Mouse (Mus musculus) C2C12 (cell line): ENCODE results near the gene Heatr5b. TPM values are rescaled to one million over a fixed set of nuclear protein-coding genes. Genes with fewer than 3 reads are reported as not detected.

ENCODE experiments used
- H3K27me3 ChIP-seq: one replicate; pipeline ENCODE4 v1.6.1; 2011; ENCODE audit not compliant: control insufficient read depth, insufficient read depth, insufficient read length
- H3K36me3 ChIP-seq: one replicate; pipeline ENCODE4 v1.6.1; 2011; ENCODE audit not compliant: control insufficient read depth, insufficient read depth
- H3K4me3 ChIP-seq: one replicate; pipeline ENCODE4 v1.5.1; 2011; ENCODE audit warnings: mild to moderate bottlenecking, control low read depth; ENCODE audit not compliant: poor library complexity, insufficient read depth, severe bottlenecking
- H3K79me2 ChIP-seq: one replicate; pipeline ENCODE4 v1.6.1; 2011; ENCODE audit not compliant: control insufficient read depth, insufficient read depth
- H3K79me3 ChIP-seq: one replicate; pipeline ENCODE4 v1.6.1; 2011; ENCODE audit warnings: low read depth, control low read depth
- H3ac ChIP-seq: one replicate; pipeline ENCODE3; 2011; ENCODE audit warnings: low read depth; ENCODE audit not compliant: control insufficient read depth, insufficient read length
- CEBPB ChIP-seq: IDR thresholded peaks from one replicate; pipeline ENCODE4 v1.6.1; 2011; ENCODE audit warnings: low read depth, mild to moderate bottlenecking, control low read depth, moderate library complexity
- CTCF ChIP-seq: IDR thresholded peaks from one replicate; pipeline ENCODE4 v1.5.1; 2011; ENCODE audit not compliant: control insufficient read depth, insufficient read depth, insufficient read length
- FOSL1 ChIP-seq: IDR thresholded peaks from one replicate; pipeline ENCODE4 v1.8.0; 2011; ENCODE audit warnings: mild to moderate bottlenecking, low read length; ENCODE audit not compliant: poor library complexity, insufficient read depth, severe bottlenecking
- MAX ChIP-seq: IDR thresholded peaks from one replicate; pipeline ENCODE4 v1.6.1; 2011; ENCODE audit warnings: mild to moderate bottlenecking, control low read depth
- MYOD1 ChIP-seq: IDR thresholded peaks from one replicate; pipeline ENCODE4 v1.6.1; 2011; ENCODE audit warnings: low read depth; ENCODE audit not compliant: control insufficient read depth, insufficient read length
- MYOG ChIP-seq: IDR thresholded peaks from one replicate; pipeline ENCODE4 v1.6.1; 2011; ENCODE audit not compliant: control insufficient read depth, insufficient read length; ENCODE audit errors: extremely low read depth
- USF1 ChIP-seq: IDR thresholded peaks from one replicate; pipeline ENCODE4 v1.6.1; 2011; ENCODE audit warnings: low read depth, mild to moderate bottlenecking, control low read depth, moderate library complexity
- polyA plus RNA-seq: library from polyadenylated mRNA; unstranded; fragments of >200 nt; fragmentation: generic; extraction: Trizol; gene quantifications from one replicate; pipeline ENCODE4 v1.2.1, GENCODE M21; 2012; ENCODE audit warnings: missing spikeins

Heatr5b gene
- polyA plus RNA-seq, 1 experiment, result 11.7 TPM

GRCm38 (mm10) chr17:78737096-78737495 lies 98.1 kb downstream of the Heatr5b start, which contains the start of gene Strn:
Gene Strn, minus strand, starts transcription at chr17:78737196.
- Histone ChIP-seq H3K79me2 (peaks cover 39% of the 10 kb centered on the region), H3K36me3 (no peaks in the 10 kb centered on the region), H3K27me3 (no peaks in the 10 kb centered on the region), H3K4me3 (peak within 1 kb of the TSS; percentile 63), H3ac (peak within 1 kb of the TSS; percentile 83), H3K79me3 (peaks cover 21% of the 10 kb centered on the region)
- TF ChIP-seq MYOG, result no peak
- no peak for TF ChIP-seq MYOD1
- no peak for TF ChIP-seq FOSL1
- no peak for TF ChIP-seq MAX
- TF ChIP-seq CTCF, result no peak
- TF ChIP-seq CEBPB, result no peak
- TF ChIP-seq USF1, result no peak

- TF ChIP-seq MAX, result peak; percentile 68
- no peak for TF ChIP-seq FOSL1
- H3K4me3 ChIP-seq, result peak overlapping the region; percentile 63
These were observed 98.6 kb downstream of the Heatr5b start for GRCm38 (mm10) chr17:78736473-78736988.

GRCm38 (mm10) chr17:78735731-78736472 lies 99.3 kb downstream of the Heatr5b start:
- TF ChIP-seq FOSL1 (no peak), CEBPB (no peak), CTCF (no peak), MYOD1 (no peak), USF1 (no peak), MAX (no peak)

More at GRCm38 (mm10) chr17:78736473-78736988, 98.6 kb downstream of the Heatr5b start:
- no peaks in the 10 kb centered on the region for H3K27me3 ChIP-seq
- H3ac ChIP-seq, result peak overlapping the region; percentile 83
- peaks cover 26% of the 10 kb centered on the region for H3K79me3 ChIP-seq
- no peaks in the 10 kb centered on the region for H3K36me3 ChIP-seq
- peaks cover 44% of the 10 kb centered on the region for H3K79me2 ChIP-seq

DNA sequence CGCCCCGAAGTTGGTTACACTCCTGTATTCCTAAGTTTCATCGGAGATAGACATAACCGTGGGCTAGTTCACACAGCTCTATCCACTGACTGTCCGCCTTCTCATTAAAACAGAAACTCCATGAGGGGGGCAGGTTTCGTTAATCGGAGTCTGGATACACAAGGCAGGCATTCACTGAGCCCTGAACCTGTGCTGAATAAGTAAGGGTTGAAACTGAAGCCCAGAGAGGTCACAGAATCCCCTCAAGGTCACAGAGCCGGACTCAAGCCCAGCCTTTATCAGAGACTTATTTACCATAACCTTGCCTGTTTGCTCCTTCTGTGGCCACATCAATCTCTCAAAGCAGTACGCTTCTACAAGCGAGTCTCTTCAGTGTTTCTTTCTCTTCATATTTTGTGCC lies 100.4 kb downstream of the Heatr5b start:
- Histone ChIP-seq H3ac (no peak overlapping the region), H3K36me3 (peaks cover 3% of the 10 kb centered on the region), H3K79me2 (peaks cover 61% of the 10 kb centered on the region), H3K79me3 (peaks cover 31% of the 10 kb centered on the region), H3K4me3 (no peak overlapping the region), H3K27me3 (no peaks in the 10 kb centered on the region)
- TF ChIP-seq FOSL1 (no peak), MYOD1 (no peak), MYOG (no peak), USF1 (no peak), MAX (no peak), CTCF (no peak), CEBPB (no peak)

More at GRCm38 (mm10) chr17:78735731-78736472, 99.3 kb downstream of the Heatr5b start:
- Histone ChIP-seq H3K27me3 (no peaks in the 10 kb centered on the region), H3K4me3 (peak overlapping the region; percentile 63), H3K79me3 (peaks cover 27% of the 10 kb centered on the region), H3K79me2 (peaks cover 50% of the 10 kb centered on the region), H3ac (peak overlapping the region; percentile 83), H3K36me3 (no peaks in the 10 kb centered on the region)

DNA sequence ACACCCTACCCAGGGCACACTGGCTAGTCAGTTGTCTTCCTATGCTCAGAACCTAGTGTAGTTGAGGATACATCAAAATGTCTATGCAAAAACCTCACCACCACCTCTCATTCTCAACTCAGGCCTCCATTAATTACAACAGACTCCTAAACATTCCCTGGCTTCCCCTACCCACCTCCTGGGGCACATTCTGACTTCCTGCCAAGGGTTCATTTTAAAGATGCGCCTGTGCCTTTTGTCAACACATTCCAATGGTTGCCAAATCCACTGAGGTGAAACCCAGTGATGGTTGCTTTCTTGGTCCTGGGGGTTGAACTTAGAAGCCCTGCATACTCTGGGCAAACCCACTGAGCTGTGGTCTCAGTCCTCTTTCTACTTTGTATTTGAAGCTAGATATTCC lies 103.1 kb downstream of the Heatr5b start:
- H3K79me2 ChIP-seq, result peaks cover 88% of the 10 kb centered on the region
- peaks cover 5% of the 10 kb centered on the region for H3K36me3 ChIP-seq
- no peaks in the 10 kb centered on the region for H3K27me3 ChIP-seq
- H3K79me3 ChIP-seq, result peaks cover 42% of the 10 kb centered on the region
- TF ChIP-seq MYOD1, result no peak
- no peak for TF ChIP-seq CTCF
- no peak for TF ChIP-seq MAX
- TF ChIP-seq USF1, result no peak
- TF ChIP-seq MYOG, result no peak
- no peak for TF ChIP-seq CEBPB
- TF ChIP-seq FOSL1, result no peak
- H3K4me3 ChIP-seq, result no peak overlapping the region
- no peak overlapping the region for H3ac ChIP-seq
